Mouse (Mus musculus) heart, adult 9 months (tissue): ENCODE measurements around the gene Syt17.

Experiments
- DNase-seq, 2 experiments: peaks; one replicate each; pipeline ENCODE4 v3.0.0; 2022; ENCODE audit warnings: low spot score in 2 of 2

Gene Syt17

DNA sequence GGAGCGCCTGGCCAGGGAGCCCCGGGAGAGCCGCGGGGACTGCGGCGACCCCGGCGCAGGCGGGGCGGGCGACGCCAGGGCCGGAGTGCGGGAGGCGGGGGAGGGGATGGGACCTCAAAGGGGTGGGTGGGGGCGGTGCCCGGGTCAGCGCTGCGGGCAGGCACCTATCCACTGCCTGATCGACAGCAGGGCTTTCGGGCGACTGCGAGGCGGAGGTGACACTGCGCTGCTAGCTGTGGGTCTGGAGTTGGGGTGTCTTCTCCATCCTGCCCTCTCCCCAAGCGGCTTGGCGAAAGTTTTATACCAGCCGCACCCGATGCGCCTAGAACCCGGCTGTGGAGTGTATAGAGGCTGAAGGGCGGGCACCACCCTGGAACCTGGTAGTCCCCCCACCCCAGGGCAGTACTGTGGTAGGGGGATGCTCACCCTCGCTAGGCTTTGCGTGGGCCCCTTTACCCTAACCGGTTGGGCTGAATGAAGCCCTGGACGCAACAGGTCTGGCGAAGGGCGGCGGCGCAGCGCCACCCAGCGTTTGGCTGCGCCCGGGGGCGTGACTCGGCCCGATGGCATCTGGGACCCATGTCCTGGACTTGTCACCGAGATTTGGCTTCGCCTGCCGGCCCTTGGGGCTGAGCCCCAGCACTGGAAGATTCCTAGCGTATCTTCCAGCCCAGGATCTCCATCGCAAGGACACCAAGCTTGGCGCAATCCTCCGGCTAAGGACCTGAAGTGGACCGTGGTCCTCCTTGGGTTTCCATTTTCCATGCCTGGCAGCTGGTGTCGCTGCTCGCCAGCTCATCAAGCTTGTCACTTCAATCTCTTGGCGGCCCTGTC lies at the start of gene Syt17:
Gene Syt17 (minus strand): TSS at position 89 of the 834 bp plus-strand sequence.
- DNase-seq: peak; percentile 65 to 77

DNA sequence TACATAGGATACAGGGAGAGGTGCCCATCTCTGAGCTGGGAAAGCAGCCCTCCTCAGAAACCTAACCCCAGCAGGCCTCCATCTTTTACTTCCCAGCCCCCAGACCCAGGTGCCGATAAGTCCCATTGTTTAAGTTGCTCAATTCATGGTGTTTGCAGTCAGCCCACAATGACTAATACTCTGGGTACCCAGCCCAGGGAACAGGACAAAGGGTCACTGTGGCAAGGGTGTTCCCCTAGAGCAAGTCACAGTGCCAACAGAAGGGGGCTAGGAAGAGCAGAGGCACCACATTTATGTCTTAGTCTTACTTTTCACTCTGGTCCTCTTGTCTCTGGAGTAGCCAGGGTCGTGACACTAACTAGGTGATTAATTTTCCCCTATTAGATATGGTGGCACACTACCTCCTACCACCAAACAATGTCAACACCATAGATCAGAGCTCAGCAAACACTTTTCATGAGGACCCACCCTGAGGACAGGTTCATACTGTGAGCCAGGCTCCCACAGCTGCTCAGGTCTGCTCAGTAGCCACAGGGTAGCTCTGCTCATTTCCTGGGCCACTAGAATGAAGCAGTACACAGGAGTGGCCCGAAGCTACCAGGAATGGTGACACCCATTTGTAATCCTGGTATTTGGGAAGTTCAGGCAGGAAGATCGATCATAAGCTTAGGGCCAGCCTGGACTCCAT lies 47.0 kb upstream of the Syt17 start:
- DNase-seq: no peak

DNA sequence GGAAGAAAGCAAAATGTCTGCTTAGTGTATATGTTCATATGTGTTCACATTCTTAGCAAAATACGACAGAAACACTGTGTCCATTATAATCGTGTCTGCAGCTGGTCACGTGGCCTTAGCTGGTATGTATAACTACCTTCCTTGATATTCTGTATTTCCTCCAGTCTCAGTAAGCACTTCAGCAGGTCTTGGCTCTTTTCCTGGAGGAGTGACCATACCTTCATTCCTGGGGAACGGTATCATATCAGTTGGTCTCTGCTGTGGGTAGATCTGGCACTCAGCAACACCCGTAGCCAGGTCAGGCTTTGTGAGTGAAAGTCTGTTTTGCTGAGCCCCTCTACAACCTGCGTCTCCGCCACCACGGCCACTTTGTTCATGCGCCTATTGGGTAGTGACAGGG lies 45.9 kb upstream of the Syt17 start:
- no peak for DNase-seq

DNA sequence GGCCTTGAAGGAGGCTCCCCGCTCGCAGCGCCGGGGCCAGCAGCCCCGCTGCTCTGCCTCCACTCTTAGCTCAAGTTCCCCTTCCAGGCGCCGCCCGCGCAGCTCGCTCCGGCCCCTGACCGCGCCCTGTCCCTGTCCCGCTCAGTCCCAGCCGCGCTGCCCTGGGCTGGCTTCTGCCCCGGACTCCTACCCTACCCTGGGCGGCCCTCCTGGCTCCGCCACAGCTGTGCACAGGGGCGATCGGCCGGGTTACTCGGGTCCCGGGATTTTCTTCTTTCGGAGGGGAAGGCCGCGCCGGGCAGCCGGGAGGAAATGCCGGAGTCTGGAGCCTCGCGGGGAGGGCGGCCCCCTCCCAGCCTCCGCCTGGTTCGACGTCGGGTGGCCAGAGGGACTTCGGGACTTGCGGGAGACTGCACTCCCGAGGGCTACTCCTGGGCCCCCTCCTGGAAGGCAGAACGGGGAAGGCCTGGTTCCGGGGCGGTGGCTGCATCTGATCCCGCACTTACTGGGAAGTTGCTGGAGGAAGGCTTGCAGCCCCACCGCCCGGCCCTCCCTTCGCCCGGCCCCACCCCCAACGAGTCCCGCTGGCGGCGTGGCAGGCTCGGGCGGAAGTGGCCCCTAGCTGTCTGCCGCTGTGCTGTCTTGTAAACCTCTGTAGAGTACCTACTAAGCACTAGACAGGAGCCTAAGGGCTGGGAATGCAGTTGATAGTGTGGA lies 43.6 kb upstream of the Syt17 start, which contains the start of gene Itpripl2:
Gene Itpripl2 (minus strand): TSS at position 545 of the 717 bp plus-strand sequence.
- peak; percentile 90 to 93 for DNase-seq

DNA sequence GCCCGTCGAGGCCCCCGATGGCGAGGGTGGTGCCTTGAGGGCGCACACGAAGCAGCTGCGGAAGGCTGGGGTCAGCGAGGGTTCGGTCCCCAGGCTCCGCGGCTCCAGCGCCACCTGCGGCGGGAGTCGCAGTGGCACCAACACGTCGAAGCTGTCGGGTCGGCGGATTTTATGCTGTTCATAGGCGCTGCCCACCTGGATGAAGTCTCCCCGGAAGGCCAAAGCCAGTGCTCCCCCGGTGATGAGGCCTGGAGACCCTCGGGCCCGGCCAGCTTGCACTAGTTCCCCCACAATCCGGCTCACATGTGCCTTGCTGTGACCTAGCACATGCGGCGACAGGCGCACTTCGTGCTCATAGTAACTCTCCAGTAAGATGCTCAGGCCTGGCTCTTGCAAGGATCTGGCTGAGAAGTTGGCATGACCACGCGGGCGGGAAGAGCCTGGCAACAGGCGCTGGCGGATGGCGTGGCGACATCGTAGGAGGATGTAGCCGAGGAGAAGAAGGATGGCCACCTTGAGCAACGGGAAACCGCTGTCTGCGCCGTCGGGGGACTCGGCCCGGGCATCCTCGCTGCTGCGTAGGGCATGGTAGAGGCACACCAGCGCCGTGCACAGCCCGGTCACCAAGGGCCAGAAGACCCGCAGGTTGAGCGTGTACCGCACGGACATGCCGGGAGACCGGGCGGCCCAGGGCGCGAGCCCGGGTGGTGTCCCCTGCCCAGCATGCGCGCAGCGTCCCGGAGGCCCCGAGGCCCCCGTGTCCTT lies 42.8 kb upstream of the Syt17 start:
- peak in 1 of 2 experiments; percentile 25 for DNase-seq

DNA sequence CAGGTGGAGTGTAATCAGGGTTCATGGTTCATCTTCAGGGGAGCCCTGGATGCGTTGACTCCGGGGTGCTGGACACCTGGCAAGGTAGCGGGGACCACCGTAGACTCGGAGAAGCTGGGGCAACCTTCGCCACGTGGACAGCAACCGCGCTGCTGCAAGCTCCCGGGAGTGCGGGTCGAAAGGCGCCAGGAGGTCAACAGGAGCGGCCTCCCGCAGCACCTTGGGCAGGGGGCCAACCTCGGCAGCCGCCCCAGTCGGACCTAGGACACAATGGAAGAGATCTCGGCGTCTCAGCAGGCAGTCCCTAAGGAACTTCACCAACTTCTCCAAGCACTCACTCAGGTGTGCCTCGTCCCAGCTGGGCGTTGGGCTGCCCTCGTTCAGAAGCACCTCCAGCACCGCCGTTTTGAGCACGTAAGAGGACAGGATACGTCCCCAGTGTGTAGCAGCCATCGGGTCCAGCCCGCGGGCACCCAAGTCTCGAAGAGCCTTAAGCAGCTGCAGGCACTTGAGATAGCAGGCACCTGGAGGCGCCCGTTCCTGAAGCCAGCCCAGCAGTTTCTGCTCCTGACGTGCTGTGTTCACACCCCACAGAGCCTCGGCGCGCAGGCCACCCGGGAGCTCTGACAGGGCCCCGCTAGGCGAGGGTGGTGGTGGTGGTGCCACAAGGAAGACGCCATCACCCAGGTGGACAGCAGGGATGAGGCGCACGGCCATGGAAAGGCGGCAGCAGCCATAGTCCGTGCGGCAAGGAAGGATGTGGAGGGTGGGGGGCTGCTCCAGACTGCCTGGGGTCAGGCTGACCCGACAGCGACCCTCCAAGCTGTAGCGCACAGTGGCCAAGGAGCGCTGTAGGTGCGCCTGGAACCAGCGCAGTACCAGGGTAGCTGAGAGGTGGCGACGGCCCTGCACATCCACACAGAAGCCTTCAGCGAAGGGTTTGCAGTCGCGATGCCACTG lies 42.0 kb upstream of the Syt17 start:
- DNase-seq: no peak

DNA sequence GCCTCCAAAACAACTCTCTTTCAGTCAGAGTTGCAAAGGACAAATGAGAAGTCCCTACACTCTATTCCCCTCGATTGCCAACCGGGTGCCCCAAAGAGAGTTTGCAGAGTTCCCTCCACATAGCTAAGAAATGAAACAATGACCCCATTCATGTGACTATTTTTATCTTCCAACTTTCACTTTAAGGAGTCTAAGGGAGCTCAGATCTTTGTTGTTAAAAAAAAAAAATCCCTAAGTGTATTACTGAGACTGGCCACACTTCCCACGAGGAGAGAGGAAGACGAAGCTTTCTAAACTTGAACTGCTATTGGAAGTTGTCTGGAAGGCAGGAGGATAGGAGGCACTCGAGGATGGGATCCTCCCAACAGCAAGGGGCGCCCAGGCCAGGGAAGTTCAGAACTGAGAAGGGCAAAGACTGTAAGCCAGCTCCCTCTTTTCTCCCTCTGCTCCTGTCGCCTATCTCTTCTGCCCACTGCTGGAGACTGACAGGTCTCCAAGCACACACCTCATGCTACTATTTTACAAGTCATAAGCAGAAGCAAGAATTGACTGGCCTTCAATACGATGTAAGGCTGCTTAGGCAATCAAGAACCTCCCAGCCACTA lies 40.1 kb upstream of the Syt17 start:
- no peak for DNase-seq

DNA sequence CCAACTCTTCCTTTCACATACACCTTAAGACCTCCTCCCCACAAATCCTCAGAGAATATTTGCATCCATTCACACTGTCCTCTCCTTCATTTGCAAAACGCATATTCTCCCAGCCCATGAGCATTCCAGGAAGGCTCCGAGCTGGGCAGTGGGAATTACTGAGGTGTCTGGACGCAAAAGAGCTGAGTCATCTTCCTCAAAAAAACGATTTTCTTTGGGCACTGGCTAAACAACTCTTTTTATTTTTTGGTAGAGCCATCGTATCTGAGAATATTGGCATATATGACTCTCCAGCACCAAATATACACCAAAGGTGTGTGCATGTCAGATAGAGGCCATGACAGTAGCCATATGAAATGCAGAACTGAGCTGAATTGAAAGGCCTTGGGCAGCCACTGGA lies 38.9 kb upstream of the Syt17 start:
- no peak for DNase-seq

DNA sequence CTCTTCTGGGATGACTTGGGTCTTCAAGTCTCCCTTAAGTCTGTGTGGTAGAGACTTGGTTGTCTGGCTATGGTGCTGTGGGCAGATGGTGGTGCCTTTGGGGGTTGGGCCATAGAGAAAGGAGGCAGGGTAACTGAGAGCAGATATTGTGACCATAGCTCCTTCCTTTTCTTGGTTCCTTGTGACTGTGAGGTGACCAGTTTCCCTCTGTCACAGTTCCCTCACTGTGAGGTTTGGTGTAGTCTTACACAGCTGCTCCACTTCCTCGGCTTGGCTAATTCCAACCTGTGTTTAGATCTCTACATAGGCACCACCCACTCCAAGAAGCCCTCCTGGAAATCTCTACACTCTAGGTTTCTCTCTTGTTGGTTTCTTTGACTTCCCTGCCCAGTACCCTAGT lies 36.0 kb upstream of the Syt17 start:
- no peak for DNase-seq

DNA sequence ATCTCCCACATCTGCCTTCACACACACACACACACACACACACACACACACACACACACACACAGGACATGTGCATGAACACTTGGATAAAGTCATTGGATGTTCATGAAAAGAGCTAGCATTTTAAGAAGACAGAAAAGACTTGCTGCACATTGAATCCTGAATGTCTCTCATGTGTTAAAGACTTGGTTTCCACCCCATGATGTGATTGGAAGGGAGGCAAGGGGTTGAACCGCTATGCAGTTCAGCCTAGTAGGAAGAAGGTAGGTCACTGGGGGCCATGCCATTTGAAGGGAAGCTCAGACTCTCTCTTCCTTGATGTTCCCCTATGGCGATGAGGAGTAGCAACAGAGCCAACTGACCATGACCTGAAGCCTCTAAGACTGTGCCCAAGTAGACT lies 34.0 kb upstream of the Syt17 start:
- DNase-seq: no peak

DNA sequence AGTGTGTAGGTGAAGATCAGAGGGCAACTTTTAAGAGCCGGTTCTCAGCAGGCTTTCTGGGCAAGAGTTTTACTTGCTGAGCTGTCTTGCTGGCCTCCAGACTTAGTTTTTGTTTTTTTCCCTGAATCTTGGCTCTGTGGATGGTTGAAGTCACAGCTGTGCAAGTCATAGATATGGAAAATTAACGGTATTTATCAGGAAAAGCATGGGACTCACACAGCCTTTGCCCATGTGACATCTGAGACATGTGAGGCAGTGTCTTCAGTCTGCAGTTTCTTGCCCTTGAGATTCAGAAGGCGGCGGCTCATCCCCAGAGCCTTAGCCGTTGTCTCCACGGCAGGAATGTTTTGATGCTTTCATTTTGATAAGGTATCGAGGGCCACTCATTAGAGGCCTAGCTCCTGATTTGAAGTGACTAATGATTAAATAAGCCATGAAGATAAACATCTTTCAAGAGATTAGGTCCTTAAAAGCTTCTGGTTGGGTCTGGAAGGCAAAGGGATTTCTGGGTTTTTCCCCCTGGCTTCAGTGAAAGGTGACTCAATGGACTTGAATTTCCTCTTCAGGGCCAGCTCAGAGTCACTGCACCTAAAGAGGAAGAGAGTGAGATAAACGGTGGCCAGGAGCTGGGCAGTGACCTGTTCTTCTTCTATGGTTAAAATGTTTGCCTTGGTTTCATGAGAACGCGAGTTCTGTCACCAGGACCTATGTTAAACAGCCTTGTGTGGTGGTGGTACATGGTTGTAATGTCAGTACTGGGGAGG lies 33.2 kb upstream of the Syt17 start:
- DNase-seq: peak; percentile 66 to 68

DNA sequence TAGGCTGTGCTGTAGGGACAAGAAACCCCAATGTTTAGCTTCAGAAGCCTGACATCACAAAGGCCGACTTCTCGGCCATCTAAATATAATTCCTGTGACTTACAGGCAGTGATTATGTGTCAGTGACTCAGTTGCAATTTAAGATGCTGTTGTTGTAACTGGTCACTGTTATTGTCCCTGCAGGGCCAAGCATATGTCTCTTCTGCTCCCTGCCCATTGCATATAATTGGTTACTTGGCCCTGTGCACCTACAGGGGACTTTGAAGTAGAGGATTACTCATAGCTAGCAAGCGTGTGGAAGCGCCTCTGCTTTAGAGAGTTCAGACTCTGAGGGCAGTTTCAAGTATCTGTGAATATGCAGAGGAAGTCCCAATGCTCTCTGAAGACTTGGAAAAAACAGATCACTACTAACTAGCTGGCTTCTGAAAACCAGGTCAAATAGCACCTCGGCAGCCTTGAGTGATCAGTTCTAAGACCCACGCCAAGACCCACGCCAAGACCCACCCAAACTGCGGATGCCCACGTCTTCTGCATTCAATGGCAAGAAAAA lies 32.2 kb upstream of the Syt17 start:
- no peak for DNase-seq

DNA sequence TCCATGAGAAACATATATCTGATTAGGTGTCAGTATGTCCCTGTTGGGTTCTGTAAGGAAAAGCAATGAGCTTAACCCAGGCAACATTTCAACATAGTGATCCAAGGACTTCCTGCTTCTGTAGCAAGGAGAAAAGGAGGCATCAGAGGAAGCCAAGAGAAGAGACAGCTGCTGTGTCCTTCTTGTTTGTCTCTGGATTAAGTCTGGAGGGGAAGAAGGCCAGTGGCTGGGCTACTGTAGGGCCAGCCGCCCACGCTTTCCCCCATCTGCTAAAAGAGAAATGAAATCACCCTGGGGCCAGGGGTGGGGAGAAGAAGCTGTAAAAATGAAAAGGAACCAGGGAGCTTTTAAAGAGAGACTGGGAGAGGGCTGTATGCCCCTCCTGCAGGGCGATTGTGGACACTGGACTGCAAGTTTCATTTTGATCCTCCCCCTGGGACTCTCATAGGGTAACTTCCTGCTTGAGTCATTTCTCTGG lies 30.9 kb upstream of the Syt17 start:
- DNase-seq: peak; percentile 88 to 92

DNA sequence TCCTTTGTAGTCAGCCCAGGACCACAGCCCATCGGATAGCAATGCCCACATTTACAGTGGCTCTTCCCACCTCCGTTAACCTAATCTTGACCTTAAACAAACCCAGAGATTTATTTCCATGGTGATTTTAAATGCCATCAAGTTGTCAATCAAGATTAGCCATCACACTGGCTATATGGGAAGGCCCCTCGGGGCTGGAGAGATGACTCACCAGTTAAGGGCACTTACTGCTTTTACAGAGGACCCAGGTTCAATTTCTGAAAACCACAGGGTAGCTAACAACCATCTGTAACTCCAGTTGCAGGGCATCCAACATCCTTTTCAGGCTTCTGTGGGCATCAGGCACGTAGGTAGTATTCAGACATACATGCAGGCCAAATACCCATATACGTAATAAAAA lies 28.4 kb upstream of the Syt17 start:
- DNase-seq: no peak

DNA sequence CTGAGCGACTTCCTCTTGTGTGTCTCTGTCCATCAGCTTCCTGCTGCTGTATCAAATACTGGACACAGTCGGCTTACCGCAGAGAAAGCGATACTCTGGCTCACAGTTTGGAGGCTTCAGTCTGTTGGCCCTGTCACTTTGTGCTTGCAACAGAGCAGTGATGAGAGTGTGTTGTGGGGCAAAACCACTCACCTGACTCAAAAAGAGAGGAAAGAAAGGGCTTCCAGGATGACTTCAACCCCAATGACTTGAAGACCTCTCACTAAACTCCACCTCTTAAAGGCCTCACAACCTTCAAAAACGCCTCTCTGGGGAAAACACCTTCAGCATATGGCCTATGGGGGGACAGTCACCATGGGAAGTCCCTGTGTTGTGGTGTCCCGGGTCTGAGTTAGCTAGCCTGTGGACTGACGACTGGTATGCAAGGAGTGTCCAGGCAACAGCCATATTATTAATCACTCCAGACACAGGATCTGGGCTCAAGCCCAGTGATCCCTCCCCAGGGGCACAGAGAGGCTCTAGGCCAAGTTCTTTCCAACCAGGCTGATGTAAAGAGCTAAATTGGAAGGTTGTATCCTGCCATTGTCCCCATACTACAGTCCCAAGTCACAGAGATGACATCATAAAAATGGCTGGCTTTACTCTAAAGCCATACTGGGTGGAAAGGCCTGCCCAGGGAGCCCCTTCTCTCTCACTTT lies 27.1 kb upstream of the Syt17 start:
- peak; percentile 62 to 75 for DNase-seq

DNA sequence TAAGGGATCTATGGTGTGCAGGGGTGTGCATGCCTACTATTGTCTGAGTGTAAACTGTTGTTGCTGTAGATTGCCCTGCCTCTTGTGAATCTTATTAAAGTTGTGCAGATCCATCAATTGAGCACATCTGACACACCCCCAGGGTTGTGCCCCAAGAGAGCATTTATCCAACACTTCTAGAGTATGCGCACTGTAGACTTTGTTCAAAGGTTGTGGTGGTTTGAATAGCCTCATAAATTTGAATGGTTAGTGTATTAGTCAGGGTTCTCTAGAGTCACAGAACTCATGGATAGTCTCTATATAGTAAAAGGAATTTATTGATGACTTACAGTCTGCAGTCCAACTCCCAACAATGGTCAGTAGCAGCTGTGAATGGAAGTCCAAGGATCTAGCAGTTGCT lies 24.9 kb upstream of the Syt17 start:
- DNase-seq: no peak

DNA sequence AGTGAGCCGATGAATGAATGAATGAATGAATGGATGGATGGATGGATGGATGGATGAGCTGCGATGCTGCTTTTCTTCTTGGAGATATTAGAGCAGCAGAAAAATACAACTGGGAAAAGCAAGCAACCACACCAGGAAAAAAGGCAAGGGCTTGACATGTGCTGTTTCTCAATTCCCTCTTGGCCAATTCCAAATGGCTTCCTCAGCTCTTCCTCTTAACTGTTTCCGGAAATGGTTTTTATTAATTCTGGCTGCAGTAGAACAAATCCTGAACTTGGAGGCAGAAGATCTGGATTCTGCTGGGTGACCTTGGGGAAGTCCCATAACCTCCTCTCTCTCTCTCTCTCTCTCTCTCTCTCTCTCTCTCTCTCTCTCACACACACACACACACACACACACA lies 20.0 kb upstream of the Syt17 start:
- peak; percentile 41 to 46 for DNase-seq

DNA sequence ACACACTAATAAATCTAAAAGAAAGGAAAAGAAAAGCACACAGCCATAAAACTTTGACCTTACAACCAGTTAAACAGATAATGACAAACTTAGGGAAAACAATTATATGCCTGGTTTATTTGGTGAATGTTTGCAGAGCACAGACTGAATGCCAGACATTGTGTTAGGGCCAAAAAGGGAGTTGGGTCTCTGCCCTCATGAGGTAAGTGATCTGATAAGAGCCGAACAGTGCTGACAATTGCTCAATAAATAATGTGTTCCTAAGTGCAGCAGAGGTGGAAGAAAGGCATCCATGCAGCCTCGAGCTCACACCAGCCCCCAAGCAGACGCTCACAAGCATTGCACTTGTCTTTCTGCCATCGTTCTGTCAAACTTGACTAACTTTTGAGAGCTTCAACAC lies 16.4 kb upstream of the Syt17 start:
- DNase-seq: no peak
